Mouse (Mus musculus) B cell, adult 2 months (primary cell): ENCODE data around the gene Rexo1.

Experiments
- DNase-seq, 2 experiments: peaks; one replicate each; pipeline ENCODE4 v3.0.0; 2022

The Rexo1 gene

DNA sequence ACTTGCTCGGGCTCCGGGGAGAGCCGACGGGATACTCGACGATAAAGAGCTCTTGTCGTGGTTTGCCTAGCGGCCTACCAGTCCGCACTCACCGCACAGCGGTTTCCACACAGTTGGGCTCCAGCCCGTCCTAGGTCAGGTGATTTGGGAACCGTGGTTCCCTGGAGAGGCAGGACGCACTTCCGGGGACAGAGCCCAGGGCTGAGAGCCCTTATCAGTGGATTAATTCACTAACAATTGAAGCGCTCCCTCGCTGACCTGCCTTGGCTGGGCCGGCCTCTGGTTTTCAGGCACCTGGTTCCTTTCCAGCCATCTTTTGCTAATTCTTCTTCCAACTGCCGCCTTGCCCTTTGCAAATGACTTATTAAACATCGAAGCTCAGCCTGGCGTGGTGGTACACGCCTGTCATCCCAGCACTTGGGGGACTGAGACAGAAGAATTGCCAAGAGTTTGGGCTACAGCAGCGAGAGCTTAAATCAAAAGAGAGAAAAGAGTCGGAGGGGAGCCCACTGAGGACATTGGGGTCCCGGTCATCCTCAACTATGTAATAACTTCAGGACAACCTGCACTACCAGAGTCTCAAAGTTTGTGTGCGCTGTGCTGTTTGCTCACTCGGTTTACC, 57.6 kb downstream of the Rexo1 start:
- DNase-seq, result no peak

DNA sequence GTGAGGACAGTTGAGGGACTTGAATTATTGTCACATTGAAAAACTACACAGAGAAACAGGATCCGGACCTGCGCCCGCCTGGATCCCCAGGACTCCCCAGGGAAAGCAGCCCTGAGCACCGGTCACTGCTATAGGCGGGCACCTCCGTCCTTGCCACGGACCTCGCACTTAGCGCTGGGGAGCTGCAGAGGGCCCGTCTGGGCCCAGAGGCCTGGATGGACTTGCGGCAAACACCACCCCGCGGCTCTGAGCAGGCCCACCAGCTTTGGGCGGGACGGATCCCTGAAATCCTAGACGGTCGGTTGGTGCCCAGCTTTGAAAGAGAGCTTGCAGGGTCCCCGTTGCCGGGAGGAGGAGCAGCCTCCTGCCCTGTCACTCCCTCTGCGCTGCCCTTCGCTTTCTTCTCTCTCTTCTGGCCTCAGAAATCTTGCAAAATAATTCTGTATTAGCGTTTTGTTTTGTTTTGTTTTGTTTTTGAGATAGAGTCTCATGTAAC, 58.5 kb downstream of the Rexo1 start:
- no peak for DNase-seq

DNA sequence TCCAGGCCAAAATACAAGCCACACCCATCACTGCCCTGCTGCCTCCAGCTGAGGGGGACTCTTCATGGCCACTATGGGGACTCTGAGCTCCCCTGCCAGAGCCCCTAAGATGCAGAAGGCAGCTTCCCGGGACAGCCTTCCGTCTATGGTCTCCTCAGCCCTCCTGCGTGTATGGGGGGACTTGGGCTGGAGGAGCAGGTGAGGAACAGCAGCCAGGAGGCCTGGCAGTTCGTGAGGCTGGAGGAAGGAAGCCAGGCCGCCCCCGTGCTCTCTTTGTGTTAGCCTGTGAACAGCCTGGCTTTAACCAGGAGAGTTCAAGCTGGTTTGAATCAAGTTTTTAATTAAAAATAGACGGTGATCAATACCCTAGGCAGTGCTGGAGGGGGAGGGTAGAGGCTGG, 59.1 kb downstream of the Rexo1 start:
- DNase-seq, result no peak

DNA sequence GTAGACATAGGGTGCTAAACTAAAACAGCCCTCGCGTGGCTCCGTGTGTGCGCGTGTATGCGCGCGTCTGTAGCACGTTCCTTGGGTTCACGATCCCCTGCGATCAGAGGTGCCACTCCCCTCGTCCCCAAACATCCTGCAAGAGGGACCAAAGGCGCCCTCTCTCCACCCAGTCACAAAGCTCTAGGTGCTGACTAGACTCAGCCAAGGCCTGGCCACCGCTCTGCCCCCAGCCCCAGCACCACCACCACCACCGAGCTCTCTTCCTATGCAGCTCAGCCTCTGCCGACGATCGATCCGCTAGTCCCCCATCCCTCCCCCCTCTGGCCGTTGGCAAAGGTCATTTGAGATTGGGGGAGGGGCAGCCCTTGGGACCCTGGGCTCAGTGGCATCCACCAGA, 64.9 kb downstream of the Rexo1 start:
- DNase-seq, result no peak

DNA sequence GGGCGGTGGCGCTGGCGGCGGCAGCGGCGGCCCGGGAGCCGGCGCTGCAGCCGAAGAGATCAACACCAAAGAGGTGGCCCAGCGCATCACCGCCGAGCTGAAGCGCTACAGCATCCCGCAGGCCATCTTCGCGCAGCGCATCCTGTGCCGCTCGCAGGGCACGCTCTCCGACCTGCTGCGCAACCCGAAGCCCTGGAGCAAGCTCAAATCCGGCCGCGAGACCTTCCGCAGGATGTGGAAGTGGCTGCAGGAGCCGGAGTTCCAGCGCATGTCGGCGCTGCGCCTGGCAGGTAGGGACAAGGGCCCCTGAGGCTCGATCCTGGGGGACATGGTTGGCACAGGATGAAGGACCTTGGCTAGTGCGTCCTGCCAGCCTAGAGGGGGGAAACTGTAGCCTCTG, 65.5 kb downstream of the Rexo1 start:
- no peak for DNase-seq

DNA sequence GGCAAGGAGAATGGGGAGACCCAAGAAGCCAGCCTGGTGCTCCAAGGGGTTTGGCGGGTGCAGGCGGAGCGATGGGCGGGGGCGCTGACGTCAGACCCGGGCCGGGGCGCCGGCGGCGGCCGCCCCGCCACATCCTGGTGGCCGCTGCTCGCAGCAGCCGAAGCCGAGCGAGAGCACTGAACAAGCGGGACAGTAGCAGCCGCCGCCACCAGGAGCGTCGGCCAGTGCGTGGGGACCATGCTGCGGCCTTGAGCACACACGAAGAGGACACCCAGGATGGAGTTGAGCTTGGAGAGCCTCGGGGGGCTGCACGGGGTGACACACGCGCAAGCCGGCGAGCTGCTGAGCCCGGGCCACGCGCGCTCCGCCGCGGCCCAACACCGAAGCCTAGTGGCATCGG, 66.6 kb downstream of the Rexo1 start, which contains the start of gene Onecut3:
Onecut3 (plus strand) TSS at position 104 of the 400 bp plus-strand sequence.
- peak; percentile 60 to 65 for DNase-seq
